In the genomic region with DNA sequence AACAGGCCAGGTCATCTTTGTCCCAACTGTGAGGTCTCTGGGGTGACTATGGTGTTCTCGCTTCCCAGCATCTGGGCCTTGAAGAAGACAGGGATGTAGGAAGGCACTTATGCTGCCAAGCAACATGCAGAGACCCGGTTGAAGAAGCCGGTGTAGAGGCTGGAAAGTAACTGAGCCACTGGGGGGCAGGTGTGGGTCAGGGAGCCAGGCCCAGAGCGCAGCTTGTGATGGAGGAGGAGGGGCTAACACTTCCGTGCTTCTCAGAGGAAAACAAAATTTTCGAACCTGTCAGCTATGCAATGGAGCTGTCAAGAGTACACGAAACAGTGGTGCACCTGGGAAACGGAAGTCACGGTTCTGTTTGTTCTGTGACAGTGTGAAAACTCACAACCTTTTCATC, we compare ENCODE assay signal across 15 mouse cellular contexts. TPM values are rescaled to one million over a fixed set of nuclear protein-coding genes. Genes with fewer than 3 reads are reported as not detected.
DNase-seq lines count a peak whose midpoint lies in the region; ATAC-seq and TF ChIP-seq lines count a peak whose summit lies in the region.
"Had no signal": no experiment of that assay in that cellular context is flagged by ENCODE, and none has a peak within 500 bp of the region (broad histone marks: within the 10 kb centered on the region; RNA-seq: fewer than 3 reads in every experiment).

No protein-coding gene starts in this region.

- TF ChIP-seq CTCF in left cerebral cortex, adult 2 months (IDR thresholded peaks at IDR 0.05) = peak; percentile 20

- peak; percentile 48 for DNase-seq in CD4-positive, CD25-positive, alpha-beta regulatory T cell, adult 2 months (ENCODE audit: low read depth, low spot score)
- DNase-seq in left cerebral cortex, adult 2 months (ENCODE audit: extremely low spot score in 1 of 2, low spot score in 2 of 2) = no peak
- DNase-seq in left cerebral cortex, adult 11 months (ENCODE audit: low spot score) = no peak
- DNase-seq in thymus, postnatal 4 days = peak; percentile 54
- DNase-seq in thymus, postnatal 14 days = no peak
- peak; percentile 42 for DNase-seq in splenic B cell, adult 2 months (ENCODE audit: low read depth, low spot score)
- no peak for DNase-seq in ovary, postnatal 14 days (ENCODE audit: low spot score)
- DNase-seq: lung, adult 18-20 months had no signal

- H3K4me3 ChIP-seq in left cerebral cortex, adult 2 months = no peak overlapping the region
- H3K4me3 ChIP-seq: myocyte; stomach, embryonic 15.5 days had no signal

- no peaks in the 10 kb centered on the region for H3K27me3 ChIP-seq in splenic B cell, adult 2 months (ENCODE audit: control insufficient read depth, insufficient read depth, low read length, poor library complexity, severe bottlenecking)
- H3K27me3 ChIP-seq: stomach, embryonic 15.5 days had no signal

- H3K36me3 ChIP-seq in splenic B cell, adult 2 months (ENCODE audit: control insufficient read depth, insufficient read depth, low read length, poor library complexity, severe bottlenecking) = no peaks in the 10 kb centered on the region
- H3K36me3 ChIP-seq: stomach, embryonic 15.5 days had no signal

- ATAC-seq in CD4-positive, CD25-positive, alpha-beta regulatory T cell, adult 4 months = no peak
- ATAC-seq: forebrain, embryonic 16.5 days; intestine, embryonic 16.5 days had no signal

- H3K27ac ChIP-seq in left cerebral cortex, adult 2 months = no peak overlapping the region; the same call in 1 of the 2 replicates
- H3K27ac ChIP-seq: stomach, embryonic 15.5 days had no signal

- intact Hi-C loops in left cerebral cortex, adult 2 months (cut with DNase I) = no loop called here

RNA-seq across cellular contexts. Expression of a gene that starts 9.9 kb away (rescaled TPM):
- not detected for polyA plus RNA-seq in CD4-positive, CD25-positive, alpha-beta regulatory T cell, adult 4 months (2017; shearing (Covaris generic))
- 10 to 100 TPM; 72.7 to 75.9 TPM for total RNA-seq in left cerebral cortex, adult 2 months (2021)
- polyA plus RNA-seq: intestine, embryonic 16.5 days; limb, embryonic 11.5 days had no signal

RNA-seq across cellular contexts. Expression of a gene that starts 13.0 kb away (rescaled TPM):
- 10 to 100 TPM; 18.3 to 21.5 TPM for polyA plus RNA-seq in CD4-positive, CD25-positive, alpha-beta regulatory T cell, adult 4 months (2017; shearing (Covaris generic))
- total RNA-seq in left cerebral cortex, adult 2 months (2021) = 10 to 100 TPM; 38.3 to 42.0 TPM

RNA-seq across cellular contexts. Expression of a gene that starts 22.1 kb away (rescaled TPM):
- 10 to 100 TPM; 80.4 to 96.5 TPM for polyA plus RNA-seq in CD4-positive, CD25-positive, alpha-beta regulatory T cell, adult 4 months (2017; shearing (Covaris generic))
- total RNA-seq in left cerebral cortex, adult 2 months (2021) = 100 to 1,000 TPM; 119 to 120 TPM

RNA-seq across cellular contexts. Expression of a gene that starts 41.5 kb away (rescaled TPM):
- polyA plus RNA-seq in CD4-positive, CD25-positive, alpha-beta regulatory T cell, adult 4 months (2017; shearing (Covaris generic)) = 10 to 100 TPM in 1 of 2 experiments, not detected in 1; 14.2 TPM
- 10 to 100 TPM; 20.0 to 28.1 TPM for total RNA-seq in left cerebral cortex, adult 2 months (2021)
- total RNA-seq: ES-E14 had no signal
- polyA plus RNA-seq: forebrain, embryonic 16.5 days; limb, embryonic 11.5 days; myocyte; stomach, embryonic 15.5 days had no signal

RNA-seq across cellular contexts. Expression of a gene that starts 43.3 kb away (rescaled TPM):
- 10 to 100 TPM; 33.6 to 42.7 TPM for polyA plus RNA-seq in CD4-positive, CD25-positive, alpha-beta regulatory T cell, adult 4 months (2017; shearing (Covaris generic))
- 10 to 100 TPM; 32.3 to 33.9 TPM for total RNA-seq in left cerebral cortex, adult 2 months (2021)

Comparison
In these comparisons a context has a peak if more than half of its experiments do, and no peak if none do; other contexts are left out.
1. DNase-seq: peak in CD4-positive, CD25-positive, alpha-beta regulatory T cell, adult 2 months (single experiment), thymus, postnatal 4 days (single experiment) and splenic B cell, adult 2 months (single experiment); none in left cerebral cortex, adult 2 months (0 of 2), left cerebral cortex, adult 11 months (single experiment), thymus, postnatal 14 days (single experiment) and ovary, postnatal 14 days (single experiment).